19 mouse cellular contexts compared by ENCODE assay signal in the genomic region with DNA sequence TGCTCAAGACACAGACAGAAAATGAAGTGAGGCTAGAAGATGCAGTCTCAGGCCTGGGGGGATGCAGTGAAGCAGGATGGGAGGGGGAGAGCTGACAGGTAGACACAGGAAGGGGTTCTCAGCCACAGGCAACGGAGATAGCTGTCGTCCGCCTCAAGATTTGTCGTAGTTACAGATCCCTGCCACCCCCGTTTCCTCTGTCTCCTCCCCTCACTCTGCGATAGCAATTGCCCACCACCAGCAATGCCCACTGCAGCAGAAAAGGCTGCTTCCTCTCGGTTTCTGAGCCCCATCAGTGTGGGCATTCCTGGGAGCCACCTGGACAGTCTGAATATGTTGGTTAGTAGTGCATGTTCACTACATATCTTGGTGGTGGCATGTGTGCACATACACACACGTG. TPM values are rescaled to one million over a fixed set of nuclear protein-coding genes. Genes with fewer than 3 reads are reported as not detected.
DNase-seq lines count a peak whose midpoint lies in the region; ATAC-seq and TF ChIP-seq lines count a peak whose summit lies in the region.
"Had no signal": no experiment of that assay in that cellular context is flagged by ENCODE, and none has a peak within 500 bp of the region (broad histone marks: within the 10 kb centered on the region; RNA-seq: fewer than 3 reads in every experiment).

No protein-coding gene starts in this region.

- 0 out of 2 replicates have a peak overlapping the region, but pooled peaks have one; percentile 17 for H3K9ac ChIP-seq in neural tube, embryonic 13.5 days
- H3K9ac ChIP-seq in neural tube, embryonic 15.5 days (replicated peaks) = no peak overlapping the region
- no peak overlapping the region for H3K9ac ChIP-seq in MEL (ENCODE audit: control insufficient read depth, low read depth, low read length, poor library complexity, severe bottlenecking)
- H3K9ac ChIP-seq in intestine, postnatal 0 days (ENCODE audit: low read depth, low read length) = no peak overlapping the region
- H3K9ac ChIP-seq: embryonic facial prominence, embryonic 15.5 days had no signal

- no peak overlapping the region for H3K4me3 ChIP-seq in neural tube, embryonic 13.5 days
- no peak overlapping the region for H3K4me3 ChIP-seq in neural tube, embryonic 15.5 days (replicated peaks)
- no peak overlapping the region for H3K4me3 ChIP-seq in MEL (ENCODE audit: control insufficient read depth in 1 of 2, insufficient read depth in 1 of 2, low read depth in 2 of 2, low read length in 2 of 2)
- H3K4me3 ChIP-seq in intestine, postnatal 0 days (ENCODE audit: low read depth, low read length) = no peak overlapping the region
- H3K4me3 ChIP-seq: embryonic facial prominence, embryonic 15.5 days; hindbrain, embryonic 13.5 days; midbrain, embryonic 10.5 days had no signal

- TF ChIP-seq EP300 in MEL (IDR thresholded peaks at IDR 0.05; ENCODE audit: low read depth in 1 of 2, low read length in 2 of 2) = no peak

- H3K79me2 ChIP-seq in MEL (ENCODE audit: control insufficient read depth, insufficient read depth, low read length, poor library complexity) = no peaks in the 10 kb centered on the region

- 47% methylated on average over 8 of the region's 8 CpGs for WGBS in neural tube, embryonic 13.5 days
- 52% methylated on average over 8 of the region's 8 CpGs for WGBS in neural tube, embryonic 15.5 days
- 75% methylated on average over 8 of the region's 8 CpGs for WGBS in intestine, postnatal 0 days

- TF ChIP-seq CTCF in MEL (IDR thresholded peaks at IDR 0.05 in 2 of 3, conservative IDR thresholded peaks at IDR 0.05 in 1 of 3; ENCODE audit: control insufficient read depth in 1 of 3, insufficient read depth in 1 of 3, low read depth in 2 of 3, low read length in 3 of 3, poor library complexity in 1 of 3, severe bottlenecking in 1 of 3) = no peak
- no peak for TF ChIP-seq CTCF in intestine, postnatal 0 days (IDR thresholded peaks at IDR 0.05; ENCODE audit: low read depth)

- H3K27ac ChIP-seq in neural tube, embryonic 13.5 days (replicated peaks) = no peak overlapping the region
- H3K27ac ChIP-seq in neural tube, embryonic 15.5 days (replicated peaks) = no peak overlapping the region
- peak overlapping the region; percentile 67; the same call in 1 of the 2 replicates for H3K27ac ChIP-seq in MEL (ENCODE audit: control insufficient read depth, low read depth, low read length)
- H3K27ac ChIP-seq in intestine, postnatal 0 days (ENCODE audit: low read depth, low read length) = no peak overlapping the region
- H3K27ac ChIP-seq: embryonic facial prominence, embryonic 15.5 days; hindbrain, embryonic 13.5 days; midbrain, embryonic 10.5 days had no signal

- peaks cover 39% of the 10 kb centered on the region for H3K4me1 ChIP-seq in neural tube, embryonic 13.5 days (replicated peaks)
- H3K4me1 ChIP-seq in neural tube, embryonic 15.5 days = peaks cover 32% of the 10 kb centered on the region
- peaks cover 12 to 43% of the 10 kb centered on the region in 2 experiments; a peak in 3 of 4 replicates for H3K4me1 ChIP-seq in MEL (ENCODE audit: control insufficient read depth in 1 of 2, insufficient read depth in 2 of 2, low read length in 2 of 2)
- peaks cover 17% of the 10 kb centered on the region for H3K4me1 ChIP-seq in intestine, postnatal 0 days (replicated peaks; ENCODE audit: control insufficient read depth, insufficient read depth, low read length)

- H3K36me3 ChIP-seq in neural tube, embryonic 13.5 days = peaks cover 45% of the 10 kb centered on the region
- peaks cover 37% of the 10 kb centered on the region for H3K36me3 ChIP-seq in neural tube, embryonic 15.5 days
- peaks cover 0 to 34% of the 10 kb centered on the region in 2 experiments; a peak in 2 of 4 replicates for H3K36me3 ChIP-seq in MEL (ENCODE audit: control insufficient read depth in 1 of 2, insufficient read depth in 2 of 2, low read length in 2 of 2)
- H3K36me3 ChIP-seq in intestine, postnatal 0 days (ENCODE audit: control insufficient read depth, insufficient read depth) = peaks cover 33% of the 10 kb centered on the region
- H3K36me3 ChIP-seq: embryonic facial prominence, embryonic 15.5 days; midbrain, embryonic 10.5 days had no signal

- H3K9me3 ChIP-seq in neural tube, embryonic 13.5 days = no peaks in the 10 kb centered on the region
- H3K9me3 ChIP-seq in neural tube, embryonic 15.5 days (replicated peaks) = no peaks in the 10 kb centered on the region
- H3K9me3 ChIP-seq in MEL (replicated peaks; ENCODE audit: insufficient read depth, low read length) = no peaks in the 10 kb centered on the region
- H3K9me3 ChIP-seq in intestine, postnatal 0 days (ENCODE audit: control insufficient read depth) = no peaks in the 10 kb centered on the region
- H3K9me3 ChIP-seq: embryonic facial prominence, embryonic 15.5 days; hindbrain, embryonic 13.5 days; midbrain, embryonic 10.5 days had no signal

- no peak overlapping the region for H3K4me2 ChIP-seq in neural tube, embryonic 13.5 days
- no peak overlapping the region for H3K4me2 ChIP-seq in neural tube, embryonic 15.5 days
- peak overlapping the region; percentile 2; the same call in 1 of the 2 replicates for H3K4me2 ChIP-seq in intestine, postnatal 0 days (replicated peaks; ENCODE audit: low read depth)
- H3K4me2 ChIP-seq: embryonic facial prominence, embryonic 15.5 days; hindbrain, embryonic 13.5 days had no signal

- no peak for TF ChIP-seq RAD21 in MEL (IDR thresholded peaks at IDR 0.05; ENCODE audit: low read depth, low read length)

- no peak for DNase-seq in MEL (ENCODE audit: low read depth, low spot score)
- peak; percentile 63 for DNase-seq in thymus, postnatal 25 days
- DNase-seq in left cerebral cortex, postnatal 14 days (ENCODE audit: low spot score in 2 of 2) = no peak
- DNase-seq: adrenal gland, postnatal 14 days; cerebellum, adult 9-10 months; gastrocnemius, postnatal 36 days; heart, postnatal 10 days; kidney, adult 18-20 months; kidney, postnatal 14 days; liver; liver, postnatal 0 days had no signal

- TF ChIP-seq POLR2A in MEL (IDR thresholded peaks at IDR 0.05; ENCODE audit: control insufficient read depth in 1 of 2, insufficient read depth in 1 of 2, low read depth in 1 of 2, low read length in 2 of 2, poor library complexity in 1 of 2) = no peak

- intact Hi-C loops in left cerebral cortex, postnatal 14 days (cut with DNase I) = no loop called here

- ATAC-seq in neural tube, embryonic 13.5 days (ENCODE audit: low read depth) = no peak
- ATAC-seq in neural tube, embryonic 15.5 days (ENCODE audit: low FRiP score) = no peak
- no peak for ATAC-seq in intestine, postnatal 0 days
- ATAC-seq in monocyte, adult 5-6 weeks (replicated peaks; ENCODE audit: insufficient number of reproducible peaks, low FRiP score, low TSS enrichment, poor library complexity, severe bottlenecking) = no peak
- ATAC-seq in cerebellum, adult (ENCODE audit: insufficient number of reproducible peaks, low FRiP score, low TSS enrichment) = no peak
- ATAC-seq: liver, postnatal 0 days had no signal

- peaks cover 31% of the 10 kb centered on the region for H3K27me3 ChIP-seq in neural tube, embryonic 13.5 days
- H3K27me3 ChIP-seq in neural tube, embryonic 15.5 days (replicated peaks) = 0 out of 2 replicates have a peak, but pooled peaks cover 3% of the 10 kb centered on the region
- no peaks in the 10 kb centered on the region for H3K27me3 ChIP-seq in MEL (ENCODE audit: control insufficient read depth in 1 of 2, insufficient read depth in 2 of 2, low read length in 2 of 2)
- H3K27me3 ChIP-seq in intestine, postnatal 0 days (replicated peaks; ENCODE audit: control insufficient read depth, insufficient read depth, low read length) = no peaks in the 10 kb centered on the region
- H3K27me3 ChIP-seq: embryonic facial prominence, embryonic 15.5 days had no signal

RNA-seq across cellular contexts. Expression of gene Sema4a, which starts 7.6 kb away (rescaled TPM):
- polyA plus RNA-seq in neural tube, embryonic 13.5 days (2015; fragmentation: Nextera tagmentation; extraction: Ambion mirVana) = 19.7 and 21.8 TPM in 2 replicates
- polyA plus RNA-seq in neural tube, embryonic 15.5 days (2015; fragmentation: Nextera tagmentation; extraction: Ambion mirVana) = 28.2 and 28.8 TPM in 2 replicates
- 31.4 and 45.3 TPM in 2 replicates for total RNA-seq in MEL (2012; rRNA removed)
- 10 to 100 TPM in 1 of 2 experiments, not detected in 1; 33.5 TPM for polyA plus RNA-seq in MEL (2012; ENCODE audit: insufficient read depth in 1 of 2, insufficient read length in 2 of 2, low read depth in 1 of 2, low replicate concordance in 2 of 2, missing spikeins in 1 of 2)
- polyA plus RNA-seq in intestine, postnatal 0 days (2015; fragmentation: Nextera tagmentation; extraction: Ambion mirVana) = 93.1 and 101 TPM in 2 replicates
- 10 to 100 TPM; 51.3 to 57.7 TPM for total RNA-seq in left cerebral cortex, postnatal 14 days (2021)
- 41.3 to 161 TPM (median 62.1 TPM) in 3 replicates for total RNA-seq in monocyte, adult 5-6 weeks (2017)

RNA-seq across cellular contexts. Expression of gene Slc25a44, which starts 28.4 kb away (rescaled TPM):
- polyA plus RNA-seq in neural tube, embryonic 13.5 days (2015; fragmentation: Nextera tagmentation; extraction: Ambion mirVana) = 30.4 and 31.1 TPM in 2 replicates
- polyA plus RNA-seq in neural tube, embryonic 15.5 days (2015; fragmentation: Nextera tagmentation; extraction: Ambion mirVana) = 33.6 and 36.4 TPM in 2 replicates
- total RNA-seq in MEL (2012; rRNA removed) = 26.2 and 30.5 TPM in 2 replicates
- 10 to 100 TPM in 1 of 2 experiments, not detected in 1; 34.6 TPM for polyA plus RNA-seq in MEL (2012; ENCODE audit: insufficient read depth in 1 of 2, insufficient read length in 2 of 2, low read depth in 1 of 2, low replicate concordance in 2 of 2, missing spikeins in 1 of 2)
- polyA plus RNA-seq in intestine, postnatal 0 days (2015; fragmentation: Nextera tagmentation; extraction: Ambion mirVana) = 30.4 and 31.7 TPM in 2 replicates
- total RNA-seq in left cerebral cortex, postnatal 14 days (2021) = 10 to 100 TPM; 69.6 to 71.3 TPM
- total RNA-seq in monocyte, adult 5-6 weeks (2017) = 11.4 to 19.2 TPM (median 15.5 TPM) in 3 replicates

RNA-seq across cellular contexts. Expression of gene Pmf1, which starts 43.2 kb away (rescaled TPM):
- 31.6 and 33.5 TPM in 2 replicates for polyA plus RNA-seq in neural tube, embryonic 13.5 days (2015; fragmentation: Nextera tagmentation; extraction: Ambion mirVana)
- polyA plus RNA-seq in neural tube, embryonic 15.5 days (2015; fragmentation: Nextera tagmentation; extraction: Ambion mirVana) = 25.8 and 52.7 TPM in 2 replicates
- total RNA-seq in MEL (2012; rRNA removed) = 139 and 144 TPM in 2 replicates
- 100 to 1,000 TPM in 1 of 2 experiments, not detected in 1; 357 TPM for polyA plus RNA-seq in MEL (2012; ENCODE audit: insufficient read depth in 1 of 2, insufficient read length in 2 of 2, low read depth in 1 of 2, low replicate concordance in 2 of 2, missing spikeins in 1 of 2)
- polyA plus RNA-seq in intestine, postnatal 0 days (2015; fragmentation: Nextera tagmentation; extraction: Ambion mirVana) = 61.2 and 62.5 TPM in 2 replicates
- total RNA-seq in left cerebral cortex, postnatal 14 days (2021) = 1 to 10 TPM; 5.7 to 7.8 TPM
- total RNA-seq in monocyte, adult 5-6 weeks (2017) = 14.2 to 29.8 TPM (median 14.4 TPM) in 3 replicates

RNA-seq across cellular contexts. Expression of gene Lmna, which starts 56.4 kb away (rescaled TPM):
- polyA plus RNA-seq in neural tube, embryonic 13.5 days (2015; fragmentation: Nextera tagmentation; extraction: Ambion mirVana) = 41.9 and 45.3 TPM in 2 replicates
- polyA plus RNA-seq in neural tube, embryonic 15.5 days (2015; fragmentation: Nextera tagmentation; extraction: Ambion mirVana) = 70.3 and 78.7 TPM in 2 replicates
- total RNA-seq in MEL (2012; rRNA removed) = 388 and 394 TPM in 2 replicates
- 100 to 1,000 TPM; 128 to 302 TPM for polyA plus RNA-seq in MEL (2012; ENCODE audit: insufficient read depth in 1 of 2, insufficient read length in 2 of 2, low read depth in 1 of 2, low replicate concordance in 2 of 2, missing spikeins in 1 of 2)
- polyA plus RNA-seq in intestine, postnatal 0 days (2015; fragmentation: Nextera tagmentation; extraction: Ambion mirVana) = 92.5 and 96.5 TPM in 2 replicates
- 10 to 100 TPM; 50.0 to 54.2 TPM for total RNA-seq in left cerebral cortex, postnatal 14 days (2021)
- total RNA-seq in monocyte, adult 5-6 weeks (2017) = 28.1 to 43.4 TPM (median 40.8 TPM) in 3 replicates
